Mouse (Mus musculus): Measurements from ENCODE around the gene Blnk.

GRCm38 (mm10) chr19:41027024-41027423, 32.7 kb upstream of the Blnk start:
- TF ChIP-seq GATA1 (IDR thresholded peaks at IDR 0.05; ENCODE audit: low read length): no peak
- no peak for TF ChIP-seq TAL1 (IDR thresholded peaks at IDR 0.05; ENCODE audit: low read length)
